Comparison of ENCODE assay signal across 27 mouse cellular contexts in the genomic region with DNA sequence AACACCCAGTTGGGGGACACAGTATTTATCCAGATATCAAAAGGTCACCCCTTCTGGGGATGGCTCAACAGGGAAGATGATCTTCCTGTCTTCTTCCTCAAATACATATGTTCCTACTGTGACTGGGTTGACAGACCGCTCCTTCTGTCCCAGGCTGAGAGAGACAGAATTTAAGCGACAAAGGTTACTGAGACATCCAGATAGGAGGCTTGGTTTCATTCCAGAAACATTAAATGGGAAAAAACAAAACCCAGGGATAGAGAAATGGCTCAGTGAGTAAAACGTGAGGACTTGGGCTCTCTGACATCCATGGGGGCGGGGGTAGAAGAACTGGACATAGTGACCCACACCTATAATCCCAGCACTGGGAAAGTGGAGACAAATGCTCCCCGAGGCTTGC. TPM values are rescaled to one million over a fixed set of nuclear protein-coding genes. Genes with fewer than 3 reads are reported as not detected.
DNase-seq lines count a peak whose midpoint lies in the region; ATAC-seq lines count a peak whose summit lies in the region.
"Had no signal": no experiment of that assay in that cellular context is flagged by ENCODE, and none has a peak within 500 bp of the region (broad histone marks: within the 10 kb centered on the region; RNA-seq: fewer than 3 reads in every experiment).

No protein-coding gene starts in this region.

- no peaks in the 10 kb centered on the region for H3K27me3 ChIP-seq in heart, embryonic 10.5 days (ENCODE audit: insufficient read depth, poor library complexity, severe bottlenecking)
- H3K27me3 ChIP-seq in midbrain, embryonic 11.5 days (ENCODE audit: control insufficient read depth, insufficient read depth, low read length) = no peaks in the 10 kb centered on the region
- no peaks in the 10 kb centered on the region for H3K27me3 ChIP-seq in midbrain, embryonic 16.5 days (ENCODE audit: control insufficient read depth, insufficient read depth, low read depth, low read length)
- H3K27me3 ChIP-seq: Patski had no signal

- H3K4me1 ChIP-seq in heart, embryonic 10.5 days = peaks cover 50% of the 10 kb centered on the region
- peaks cover 3% of the 10 kb centered on the region; the same call in 1 of the 2 replicates for H3K4me1 ChIP-seq in midbrain, embryonic 11.5 days (ENCODE audit: control insufficient read depth, insufficient read depth, low read length)
- H3K4me1 ChIP-seq in midbrain, embryonic 16.5 days (ENCODE audit: control insufficient read depth, insufficient read depth, low read length) = no peaks in the 10 kb centered on the region

- peak; percentile 76 for DNase-seq in heart, adult 11 months
- no peak for DNase-seq in heart, postnatal 14 days
- DNase-seq in heart, embryonic 10.5 days (ENCODE audit: low spot score) = peak; percentile 57
- DNase-seq in heart, adult 9 months (ENCODE audit: low spot score in 2 of 2) = no peak
- peak; percentile 68 for DNase-seq in midbrain, embryonic 11.5 days (ENCODE audit: low spot score, missing footprints)
- DNase-seq: adrenal gland, adult 2 months; adrenal gland, adult 8-10 months; adrenal gland, postnatal 10 days; adrenal gland, postnatal 14 days; adrenal gland, postnatal 25 days; adrenal gland, postnatal 36 days; B cell, adult 2 months; cerebellum, adult 11 months; cerebellum, adult 11-12 months; cerebellum, adult 18-20 months had no signal

- H3K9ac ChIP-seq in midbrain, embryonic 11.5 days (ENCODE audit: low read length) = no peak overlapping the region
- H3K9ac ChIP-seq in midbrain, embryonic 16.5 days (ENCODE audit: low read depth, low read length) = no peak overlapping the region

- no peak for ATAC-seq in midbrain, embryonic 11.5 days (ENCODE audit: low FRiP score)
- ATAC-seq in midbrain, embryonic 16.5 days = no peak
- ATAC-seq: activated CD4-positive, CD25-positive, alpha-beta regulatory T cell, adult 4 months; CD4-positive, CD25-positive, alpha-beta regulatory T cell, adult 4 months; Patski had no signal

- no peak overlapping the region for H3K4me3 ChIP-seq in heart, embryonic 10.5 days
- no peak overlapping the region for H3K4me3 ChIP-seq in midbrain, embryonic 11.5 days (ENCODE audit: low read depth, low read length)
- no peak overlapping the region for H3K4me3 ChIP-seq in midbrain, embryonic 16.5 days (ENCODE audit: low read depth, low read length)

- H3K27ac ChIP-seq in heart, embryonic 10.5 days = no peak overlapping the region
- H3K27ac ChIP-seq in midbrain, embryonic 11.5 days (ENCODE audit: low read depth, low read length) = no peak overlapping the region
- H3K27ac ChIP-seq in midbrain, embryonic 16.5 days (ENCODE audit: low read length) = no peak overlapping the region

- WGBS in heart, embryonic 10.5 days = 87% methylated on average over 5 of the region's 5 CpGs
- WGBS in midbrain, embryonic 11.5 days = 92% methylated on average over 5 of the region's 5 CpGs
- WGBS in midbrain, embryonic 16.5 days = 80% methylated on average over 5 of the region's 5 CpGs

- H3K36me3 ChIP-seq in heart, embryonic 10.5 days = no peaks in the 10 kb centered on the region
- no peaks in the 10 kb centered on the region for H3K36me3 ChIP-seq in midbrain, embryonic 11.5 days (ENCODE audit: control insufficient read depth, insufficient read depth, low read length)
- no peaks in the 10 kb centered on the region for H3K36me3 ChIP-seq in midbrain, embryonic 16.5 days (ENCODE audit: control insufficient read depth, insufficient read depth, low read length)
- H3K36me3 ChIP-seq: G1E had no signal

- no peak overlapping the region for H3K4me2 ChIP-seq in midbrain, embryonic 11.5 days
- H3K4me2 ChIP-seq in midbrain, embryonic 16.5 days (ENCODE audit: low read length) = no peak overlapping the region

- intact Hi-C loops in heart, postnatal 14 days (cut with DNase I) = no loop called here

- no peaks in the 10 kb centered on the region for H3K9me3 ChIP-seq in heart, embryonic 10.5 days
- no peaks in the 10 kb centered on the region for H3K9me3 ChIP-seq in midbrain, embryonic 11.5 days (ENCODE audit: control insufficient read depth, low read length)
- H3K9me3 ChIP-seq in midbrain, embryonic 16.5 days (replicated peaks; ENCODE audit: control insufficient read depth, low read length, poor library complexity, severe bottlenecking) = no peaks in the 10 kb centered on the region
- H3K9me3 ChIP-seq: G1E had no signal

RNA-seq across cellular contexts. Expression of a gene that starts 14.7 kb away (rescaled TPM):
- 10 to 100 TPM in 1 of 2 experiments, 1 to 10 TPM in 1; 9.1 to 10.5 TPM for total RNA-seq in heart, postnatal 14 days (2021)
- polyA plus RNA-seq in heart, embryonic 10.5 days (2016; fragmentation: Nextera tagmentation; extraction: Ambion mirVana) = 9.9 and 12.3 TPM in 2 replicates
- 2.5 and 2.9 TPM in 2 replicates for polyA plus RNA-seq in midbrain, embryonic 11.5 days (2014; fragmentation: Nextera tagmentation; extraction: Ambion mirVana)
- polyA plus RNA-seq in midbrain, embryonic 16.5 days (2015; fragmentation: Nextera tagmentation; extraction: Ambion mirVana) = 2.8 and 3.4 TPM in 2 replicates
- polyA plus RNA-seq: G1E had no signal

RNA-seq across cellular contexts. Expression of a gene that starts 24.4 kb away (rescaled TPM):
- 1 to 10 TPM; 1.5 to 1.6 TPM for total RNA-seq in heart, postnatal 14 days (2021)
- 0.95 and 1.6 TPM in 2 replicates for polyA plus RNA-seq in heart, embryonic 10.5 days (2016; fragmentation: Nextera tagmentation; extraction: Ambion mirVana)
- polyA plus RNA-seq in midbrain, embryonic 11.5 days (2014; fragmentation: Nextera tagmentation; extraction: Ambion mirVana) = 0.41 and 0.72 TPM in 2 replicates
- polyA plus RNA-seq in midbrain, embryonic 16.5 days (2015; fragmentation: Nextera tagmentation; extraction: Ambion mirVana) = 0.99 and 1.4 TPM in 2 replicates
- polyA plus RNA-seq: G1E had no signal

RNA-seq across cellular contexts. Expression of a gene that starts 37.2 kb away (rescaled TPM):
- total RNA-seq in heart, postnatal 14 days (2021) = not detected
- not detected in 2 replicates for polyA plus RNA-seq in heart, embryonic 10.5 days (2016; fragmentation: Nextera tagmentation; extraction: Ambion mirVana)
- polyA plus RNA-seq in midbrain, embryonic 11.5 days (2014; fragmentation: Nextera tagmentation; extraction: Ambion mirVana) = not detected in 2 replicates
- not detected in 2 replicates for polyA plus RNA-seq in midbrain, embryonic 16.5 days (2015; fragmentation: Nextera tagmentation; extraction: Ambion mirVana)
- total RNA-seq: adrenal gland, adult 18-20 months; adrenal gland, adult 2 months; adrenal gland, adult 8-10 months; adrenal gland, postnatal 10 days; adrenal gland, postnatal 14 days; adrenal gland, postnatal 25 days; adrenal gland, postnatal 36 days; adrenal gland, postnatal 4 days; CH12.LX; ES-E14; G1E; MEL had no signal
- polyA plus RNA-seq: activated CD4-positive, CD25-positive, alpha-beta regulatory T cell, adult 4 months; adrenal gland, adult 2 months; brain, embryonic 14.5 days; C2C12; CD4-positive, CD25-positive, alpha-beta regulatory T cell, adult 4 months; G1E; Patski had no signal

Comparison
In these comparisons a context has a peak if more than half of its experiments do, and no peak if none do; other contexts are left out.
1. DNase-seq: peak in heart, adult 11 months (single experiment), heart, embryonic 10.5 days (single experiment) and midbrain, embryonic 11.5 days (single experiment); none in heart, postnatal 14 days (0 of 2) and heart, adult 9 months (0 of 2).